Mouse (Mus musculus) hindbrain, embryonic 14.5 days (tissue): ENCODE data around the gene Cry1. TPM values are rescaled to one million over a fixed set of nuclear protein-coding genes. Genes with fewer than 3 reads are reported as not detected.

Experiments
- ATAC-seq: fragments of 200-750 bp; cut with Nextera tagmentation; 2 replicates; pipeline ENCODE4 v1.8.0; 2017; ENCODE audit warnings: moderate number of reproducible peaks, mild to moderate bottlenecking, moderate TSS enrichment, moderate library complexity; ENCODE audit not compliant: low FRiP score
- DNase-seq: peaks from one replicate; pipeline ENCODE4 v3.0.0-alpha.2; 2015; ENCODE audit warnings: low spot score
- H3K27ac ChIP-seq: fragments of 300-500 bp; sonication (generic); 2 replicates; pipeline ENCODE4 v1.5.1; 2014; ENCODE audit warnings: mild to moderate bottlenecking, moderate library complexity
- H3K27me3 ChIP-seq: fragments of 300-500 bp; sonication (generic); 2 replicates; pipeline ENCODE4 v1.6.1; 2014; ENCODE audit warnings: mild to moderate bottlenecking, low read length, mixed read lengths; ENCODE audit not compliant: control insufficient read depth, insufficient read depth
- H3K36me3 ChIP-seq: fragments of 300-500 bp; sonication (generic); replicated peaks from 2 replicates; pipeline ENCODE4 v1.6.1; 2014; ENCODE audit not compliant: control insufficient read depth, insufficient read depth
- H3K4me1 ChIP-seq: fragments of 300-500 bp; sonication (generic); replicated peaks from 2 replicates; pipeline ENCODE4 v1.6.1; 2014; ENCODE audit warnings: antibody characterized with exemption, low read length, mixed read lengths; ENCODE audit not compliant: control insufficient read depth, insufficient read depth
- H3K4me2 ChIP-seq: fragments of 300-500 bp; sonication (generic); replicated peaks from 2 replicates; pipeline ENCODE4 v1.6.1; 2014; ENCODE audit warnings: mild to moderate bottlenecking, moderate library complexity
- H3K4me3 ChIP-seq: fragments of 300-500 bp; sonication (generic); replicated peaks from 2 replicates; pipeline ENCODE4 v1.5.1; 2014; ENCODE audit warnings: mild to moderate bottlenecking, low read length
- H3K9ac ChIP-seq: fragments of 300-500 bp; sonication (generic); 2 replicates; pipeline ENCODE4 v1.6.1; 2014
- H3K9me3 ChIP-seq: fragments of 300-500 bp; sonication (generic); 2 replicates; pipeline ENCODE4 v1.6.1; 2016; ENCODE audit warnings: low read length; ENCODE audit not compliant: control insufficient read depth
- WGBS: fragments of 180-500 bp; shearing (Covaris S2); extraction: QIAGEN DNeasy Blood & Tissue Kit; methylation state at CpG from one replicate; pipeline ENCODE4 v1.1.7; 2014; 5-methylcytosine and 5-hydroxymethylcytosine counted together
- polyA plus RNA-seq: library from polyadenylated mRNA; unstranded; fragments of >200 nt; fragmentation: Nextera tagmentation; extraction: Ambion mirVana; gene quantifications from 2 replicates; pipeline ENCODE4 v1.2.1, GENCODE M21; 2014

Gene Cry1
- polyA plus RNA-seq, 1 experiment from 2014 or later = 32.9 TPM

DNA sequence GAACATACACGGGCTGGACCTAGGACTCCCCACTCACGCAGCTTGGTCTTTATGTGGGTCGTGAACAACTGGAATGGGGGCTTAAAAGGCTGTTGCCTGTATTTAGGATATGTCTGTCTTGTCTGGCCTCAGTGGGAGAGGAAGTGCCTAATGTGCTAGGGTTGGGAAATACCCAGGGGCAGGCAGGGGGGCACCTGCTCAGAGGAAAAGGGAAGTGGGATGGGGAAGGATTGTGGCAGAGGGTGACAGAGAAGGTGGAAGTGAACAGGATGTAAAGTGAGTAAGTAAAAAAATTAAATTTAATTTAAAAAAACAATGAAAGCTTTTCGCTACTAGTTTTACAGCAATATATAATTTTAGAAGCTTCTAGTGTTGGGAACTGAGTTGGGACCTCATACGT is 9.7 kb upstream of the Cry1 start:
- Histone ChIP-seq H3K4me3 (no peak overlapping the region), H3K4me2 (no peak overlapping the region), H3K9ac (no peak overlapping the region), H3K4me1 (no peaks in the 10 kb centered on the region), H3K27ac (no peak overlapping the region), H3K27me3 (no peaks in the 10 kb centered on the region), H3K36me3 (no peaks in the 10 kb centered on the region), H3K9me3 (no peaks in the 10 kb centered on the region)
- DNase-seq = no peak
- 87% methylated on average over 5 of the region's 5 CpGs for WGBS
- no peak for ATAC-seq

DNA sequence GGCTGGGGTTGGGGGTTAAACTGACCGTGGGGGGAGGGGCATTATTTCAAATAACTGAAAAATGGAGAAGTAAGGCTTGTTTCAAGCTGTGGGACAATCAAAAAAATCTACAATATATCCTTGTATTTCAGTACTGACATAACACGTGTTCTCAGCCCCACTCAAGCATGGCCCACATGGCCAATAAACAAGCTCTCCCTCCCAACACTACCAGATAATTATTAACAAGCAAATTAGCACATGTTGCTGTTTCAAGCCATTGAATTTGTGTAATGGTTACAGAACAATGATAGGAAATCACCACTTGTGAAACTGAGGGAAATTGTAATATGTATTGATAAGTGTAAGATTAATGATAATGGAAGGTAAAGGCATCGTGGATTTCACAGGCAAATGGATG is 8.5 kb upstream of the Cry1 start:
- 76% methylated on average over 3 of the region's 3 CpGs for WGBS
- no peak overlapping the region for H3K4me3 ChIP-seq
- H3K27ac ChIP-seq = no peak overlapping the region
- no peak overlapping the region for H3K4me2 ChIP-seq
- no peak for DNase-seq
- ATAC-seq = no peak
- no peaks in the 10 kb centered on the region for H3K9me3 ChIP-seq
- no peaks in the 10 kb centered on the region for H3K4me1 ChIP-seq
- H3K27me3 ChIP-seq = no peaks in the 10 kb centered on the region
- H3K9ac ChIP-seq = no peak overlapping the region
- H3K36me3 ChIP-seq = no peaks in the 10 kb centered on the region

DNA sequence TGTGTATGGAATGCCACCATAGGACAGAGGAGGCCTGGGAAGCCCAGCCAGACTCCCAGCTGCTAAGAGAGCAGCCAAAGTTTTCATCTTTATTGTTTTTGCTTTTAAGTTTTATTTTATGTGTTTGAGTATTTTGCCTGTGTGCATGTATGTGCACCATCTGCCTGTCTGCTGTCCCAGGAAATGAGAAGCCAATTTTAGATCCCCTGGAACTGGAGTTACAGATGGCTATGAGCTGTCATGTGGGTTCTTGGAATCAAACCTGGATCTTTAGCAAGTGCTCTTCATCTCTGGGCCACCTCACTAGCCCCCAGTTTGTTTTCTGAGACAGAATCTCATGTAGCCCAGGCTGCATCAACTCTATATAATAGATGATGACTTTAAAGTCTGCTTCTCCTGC is 5.8 kb upstream of the Cry1 start:
- Histone ChIP-seq H3K27me3 (no peaks in the 10 kb centered on the region), H3K4me3 (no peak overlapping the region), H3K36me3 (no peaks in the 10 kb centered on the region), H3K27ac (no peak overlapping the region), H3K4me2 (no peak overlapping the region), H3K4me1 (no peaks in the 10 kb centered on the region), H3K9ac (no peak overlapping the region), H3K9me3 (no peaks in the 10 kb centered on the region)
- ATAC-seq (no peak), DNase-seq (no peak)

DNA sequence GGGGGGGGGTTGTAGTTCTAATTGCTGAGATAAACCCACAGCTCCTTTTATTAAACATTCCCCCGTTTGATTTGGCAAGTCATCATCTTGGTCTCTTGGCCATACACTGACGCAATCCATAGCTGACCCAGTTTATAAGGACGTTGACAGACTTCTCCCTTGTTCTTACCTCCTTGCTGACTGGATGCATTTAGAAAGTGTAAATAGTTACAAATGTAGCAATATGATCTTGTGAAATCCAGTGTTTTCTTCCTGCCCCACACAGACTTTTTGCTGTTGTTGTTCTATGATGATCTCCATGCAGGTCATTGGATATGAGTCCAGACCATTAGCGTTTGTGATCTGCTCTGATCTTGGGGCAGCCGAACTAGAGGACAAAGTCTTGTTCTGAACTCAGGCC is 5.1 kb upstream of the Cry1 start:
- 88% methylated on average over 5 of the region's 5 CpGs for WGBS
- ATAC-seq = no peak
- H3K4me1 ChIP-seq = no peaks in the 10 kb centered on the region

DNA sequence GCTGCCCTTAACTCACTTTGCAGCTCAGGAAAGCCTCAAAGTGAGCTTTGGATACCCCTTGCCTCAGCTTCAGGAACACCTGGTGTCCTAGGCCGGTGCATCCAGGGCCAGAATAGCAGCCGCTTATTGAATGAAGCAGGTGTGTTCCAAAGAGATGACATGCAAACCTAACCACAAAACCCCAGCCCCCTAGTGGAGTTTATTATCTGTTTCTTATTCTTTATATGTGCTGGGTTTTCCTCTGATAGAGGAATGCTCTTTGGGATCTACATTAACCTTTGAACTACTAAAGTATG is 1.6 kb upstream of the Cry1 start:
- Histone ChIP-seq H3K36me3 (no peaks in the 10 kb centered on the region), H3K4me2 (no peak overlapping the region), H3K27ac (no peak overlapping the region), H3K4me1 (peaks cover 10% of the 10 kb centered on the region), H3K9me3 (no peaks in the 10 kb centered on the region), H3K4me3 (no peak overlapping the region), H3K27me3 (no peaks in the 10 kb centered on the region), H3K9ac (no peak overlapping the region)
- DNase-seq (no peak), ATAC-seq (no peak)
- 89% methylated on average over 2 of the region's 2 CpGs for WGBS

More for the DNA sequence above, 5.1 kb upstream of the Cry1 start:
- no peak overlapping the region for H3K4me3 ChIP-seq
- no peaks in the 10 kb centered on the region for H3K36me3 ChIP-seq
- DNase-seq = no peak
- no peaks in the 10 kb centered on the region for H3K27me3 ChIP-seq
- H3K9me3 ChIP-seq = no peaks in the 10 kb centered on the region
- no peak overlapping the region for H3K9ac ChIP-seq
- no peak overlapping the region for H3K4me2 ChIP-seq
- H3K27ac ChIP-seq = no peak overlapping the region

DNA sequence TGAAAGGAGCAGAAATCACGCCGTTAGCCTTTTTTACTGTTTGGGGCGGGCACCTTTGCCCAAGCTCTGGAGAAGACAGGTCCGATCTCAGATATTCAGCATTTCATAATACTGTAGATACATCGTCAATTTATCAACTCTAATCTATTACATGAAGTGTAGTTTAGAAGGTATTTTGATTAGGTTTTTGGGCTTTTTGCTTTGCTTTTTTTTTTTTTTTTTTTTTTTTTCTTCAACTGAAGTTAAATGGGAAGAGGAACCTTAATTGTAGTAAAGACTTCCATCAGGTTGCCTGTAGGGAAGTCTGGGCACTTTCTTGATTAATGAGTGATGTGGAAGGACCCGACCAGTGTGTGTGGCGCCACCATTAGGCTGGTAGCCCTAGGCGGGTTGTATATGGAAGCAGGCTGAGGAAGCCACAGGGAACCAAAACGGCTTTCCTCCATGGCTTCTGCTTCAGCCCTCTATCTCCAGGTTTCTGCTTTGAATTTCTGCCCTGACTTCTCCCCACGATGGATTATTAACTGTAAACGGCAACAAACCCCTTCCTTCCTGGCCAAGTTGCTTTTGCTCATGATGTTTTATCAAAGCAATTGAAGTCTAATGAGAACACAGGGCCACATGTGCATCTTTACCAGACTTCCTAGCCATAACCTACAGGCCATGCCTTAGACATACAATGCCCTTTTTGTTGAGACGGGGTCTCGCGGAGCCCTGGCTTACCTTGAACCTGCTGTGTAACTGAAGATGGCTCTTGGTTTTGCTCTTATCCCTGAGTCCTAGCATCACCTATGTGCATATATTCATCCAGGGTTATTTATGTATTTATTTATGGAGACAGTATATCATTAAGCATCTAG is 1.0 kb upstream of the Cry1 start:
- H3K36me3 ChIP-seq = no peaks in the 10 kb centered on the region
- DNase-seq = no peak
- peak overlapping the region; percentile 90 for H3K27ac ChIP-seq
- H3K9ac ChIP-seq = peak overlapping the region; percentile 83
- H3K9me3 ChIP-seq = no peaks in the 10 kb centered on the region
- no peak for ATAC-seq
- WGBS = 29% methylated on average over 14 of the region's 14 CpGs
- H3K4me3 ChIP-seq = peak overlapping the region; percentile 93
- peaks cover 10% of the 10 kb centered on the region for H3K4me1 ChIP-seq
- peak overlapping the region; percentile 72 for H3K4me2 ChIP-seq
- no peaks in the 10 kb centered on the region for H3K27me3 ChIP-seq

DNA sequence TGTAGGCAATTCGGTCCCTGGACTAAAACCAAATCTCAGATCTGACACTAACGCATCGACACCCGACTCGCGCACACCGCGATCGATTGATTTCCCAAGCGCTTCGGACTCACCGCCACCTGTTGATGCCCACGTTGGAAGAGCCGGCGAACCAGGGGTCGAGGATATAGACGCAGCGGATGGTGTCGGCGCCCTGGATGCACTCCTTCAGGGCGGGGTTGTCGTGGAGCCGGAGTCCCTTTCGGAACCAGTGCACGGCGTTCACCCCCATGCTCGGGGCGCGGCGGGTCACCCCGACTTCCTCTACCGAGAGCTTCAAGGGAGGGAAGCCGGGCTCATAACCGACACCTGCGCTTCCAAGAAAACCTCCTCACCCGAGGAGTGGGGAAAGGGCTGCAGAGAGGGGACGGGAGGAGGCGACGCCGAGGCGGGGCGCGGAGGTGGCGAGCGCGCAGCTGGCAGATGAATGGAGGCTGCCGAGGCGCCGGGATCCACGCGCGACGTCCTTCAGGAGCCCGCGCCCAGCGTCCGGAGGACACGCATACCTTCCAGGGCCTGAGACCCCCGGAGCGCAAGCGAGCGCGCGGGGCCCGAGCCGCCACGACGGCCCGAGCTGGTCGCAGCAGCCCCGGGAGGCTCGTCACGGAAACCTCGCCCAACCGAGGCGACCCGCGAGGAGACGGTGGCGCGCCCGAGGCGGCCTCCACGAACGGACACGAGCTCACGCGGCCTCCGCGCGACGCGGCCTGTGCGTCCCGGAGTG is 482 bp downstream of the Cry1 start:
- DNase-seq (peak; percentile 53), ATAC-seq (peak; percentile 38)
- peaks cover 10% of the 10 kb centered on the region for H3K4me1 ChIP-seq
- peak overlapping the region; percentile 93 for H3K4me3 ChIP-seq
- no peaks in the 10 kb centered on the region for H3K36me3 ChIP-seq
- no peaks in the 10 kb centered on the region for H3K9me3 ChIP-seq
- H3K27ac ChIP-seq = peak overlapping the region; percentile 90
- under 1% methylated on average over 92 of the region's 95 CpGs for WGBS
- peak overlapping the region; percentile 83 for H3K9ac ChIP-seq
- peak overlapping the region; percentile 72 for H3K4me2 ChIP-seq
- no peaks in the 10 kb centered on the region for H3K27me3 ChIP-seq

DNA sequence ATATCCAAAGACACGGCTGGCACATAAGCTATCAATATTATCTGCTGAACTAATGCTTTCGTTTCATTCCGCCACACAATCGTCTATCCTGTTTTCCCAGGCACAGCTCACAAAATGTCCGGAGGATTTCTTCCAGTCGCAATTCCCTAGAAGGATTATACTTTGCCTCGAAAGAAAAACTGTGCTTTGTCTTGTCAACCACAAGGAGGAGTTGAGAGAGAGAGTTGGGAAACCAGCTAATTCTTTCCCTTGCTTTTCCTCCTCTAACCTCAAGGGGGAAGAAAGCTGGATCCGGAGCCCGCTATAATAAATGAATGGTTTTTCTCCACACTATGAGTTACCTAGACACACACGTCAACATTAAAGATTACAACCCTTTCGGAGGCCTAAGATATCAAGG is 1.2 kb downstream of the Cry1 start:
- peak overlapping the region; percentile 72 for H3K4me2 ChIP-seq
- H3K36me3 ChIP-seq = no peaks in the 10 kb centered on the region
- H3K9ac ChIP-seq = peak overlapping the region; percentile 83
- 2% methylated on average over 11 of the region's 11 CpGs for WGBS
- DNase-seq (peak; percentile 87), ATAC-seq (0 out of 2 replicates have a peak, but pooled peaks have one; percentile 16)
- H3K4me3 ChIP-seq = peak overlapping the region; percentile 93
- H3K4me1 ChIP-seq = peaks cover 10% of the 10 kb centered on the region
- no peaks in the 10 kb centered on the region for H3K9me3 ChIP-seq
- peak overlapping the region; percentile 47; the same call in 1 of the 2 replicates for H3K27ac ChIP-seq
- no peaks in the 10 kb centered on the region for H3K27me3 ChIP-seq

DNA sequence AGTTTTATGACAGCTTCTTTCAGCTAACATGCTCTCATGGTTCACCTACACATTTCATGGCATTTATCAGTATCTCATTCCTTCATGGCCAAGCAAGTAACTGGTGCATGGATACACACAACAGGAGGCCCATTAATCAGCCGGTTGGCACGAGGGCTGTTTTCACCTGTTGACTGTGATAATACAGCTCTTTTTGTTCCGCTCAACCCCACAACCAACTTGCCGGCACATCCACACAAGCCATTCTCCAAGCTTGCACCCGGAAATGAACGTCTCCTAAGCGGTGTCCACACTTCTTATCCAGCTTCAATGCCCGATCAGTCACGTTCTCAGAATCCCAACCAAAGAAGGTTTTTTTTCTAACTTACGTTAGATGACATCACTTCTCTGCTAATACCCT is 2.1 kb downstream of the Cry1 start:
- Histone ChIP-seq H3K9ac (peak overlapping the region; percentile 49), H3K4me3 (peak overlapping the region; percentile 93), H3K9me3 (no peaks in the 10 kb centered on the region), H3K36me3 (no peaks in the 10 kb centered on the region), H3K4me2 (peak overlapping the region; percentile 72), H3K4me1 (peaks cover 10% of the 10 kb centered on the region), H3K27ac (no peak overlapping the region), H3K27me3 (no peaks in the 10 kb centered on the region)
- DNase-seq = no peak
- no peak for ATAC-seq
- 83% methylated on average over 10 of the region's 10 CpGs for WGBS
